Mouse (Mus musculus): ENCODE results near the gene Clca3a1.

DNA sequence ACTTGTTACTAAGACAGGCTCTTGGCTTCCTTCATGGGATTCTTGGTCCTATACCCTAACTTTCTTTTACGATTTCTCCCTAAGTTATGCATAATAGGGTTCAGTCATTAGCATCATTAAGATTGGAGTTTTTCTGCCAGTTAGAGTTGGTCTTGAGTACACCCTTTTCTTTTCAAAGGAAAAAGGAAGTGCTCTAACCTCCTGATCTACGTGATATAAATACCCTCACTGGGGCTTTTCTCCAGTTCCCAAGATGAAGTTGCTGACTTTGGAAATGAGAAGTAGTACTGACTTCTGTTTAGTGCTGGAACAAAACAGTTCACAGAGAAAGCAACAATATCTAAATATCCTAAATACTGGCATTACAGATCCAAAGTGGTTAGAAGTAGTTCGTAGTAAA is 62.8 kb downstream of the Clca3a1 start:
- TF ChIP-seq CTCF (IDR thresholded peaks at IDR 0.05; ENCODE audit: control insufficient read depth, insufficient read depth, insufficient read length) (no peak), MYOD1 (IDR thresholded peaks at IDR 0.05; ENCODE audit: control insufficient read depth, insufficient read length, low read depth) (no peak), CEBPB (IDR thresholded peaks at IDR 0.05; ENCODE audit: low read depth) (no peak)
